Mouse (Mus musculus) hindbrain, embryonic 12.5 days (tissue): ENCODE measurements around the gene Trim25. TPM values are rescaled to one million over a fixed set of nuclear protein-coding genes. Genes with fewer than 3 reads are reported as not detected.
"Not testable (repeated sequence)": the region's sequence is repeated elsewhere in the genome, so short reads cannot be mapped to it uniquely, and the experiment has no call there.

Source experiments
- ATAC-seq: fragments of 200-750 bp; cut with Nextera tagmentation; 2 replicates; pipeline ENCODE4 v1.8.0; 2017; ENCODE audit warnings: moderate TSS enrichment; ENCODE audit not compliant: low FRiP score
- H3K27ac ChIP-seq: fragments of 300-500 bp; sonication (generic); 2 replicates; pipeline ENCODE4 v1.5.1; 2016; ENCODE audit warnings: mild to moderate bottlenecking
- H3K27me3 ChIP-seq: fragments of 300-500 bp; sonication (generic); 2 replicates; pipeline ENCODE4 v1.6.1; 2016; ENCODE audit warnings: mild to moderate bottlenecking
- H3K36me3 ChIP-seq: fragments of 300-500 bp; sonication (generic); 2 replicates; pipeline ENCODE4 v1.6.1; 2016; ENCODE audit warnings: mild to moderate bottlenecking
- H3K4me1 ChIP-seq: fragments of 300-500 bp; sonication (generic); 2 replicates; pipeline ENCODE4 v1.6.1; 2016
- H3K4me2 ChIP-seq: fragments of 300-500 bp; sonication (generic); replicated peaks from 2 replicates; pipeline ENCODE4 v1.6.1; 2016; ENCODE audit warnings: mild to moderate bottlenecking
- H3K4me3 ChIP-seq: fragments of 300-500 bp; sonication (generic); 2 replicates; pipeline ENCODE4 v1.5.1; 2016; ENCODE audit warnings: mild to moderate bottlenecking
- H3K9ac ChIP-seq: fragments of 300-500 bp; sonication (generic); 2 replicates; pipeline ENCODE4 v1.6.1; 2016; ENCODE audit warnings: mild to moderate bottlenecking, moderate library complexity
- H3K9me3 ChIP-seq: fragments of 300-500 bp; sonication (generic); replicated peaks from 2 replicates; pipeline ENCODE4 v1.6.1; 2016; ENCODE audit warnings: mild to moderate bottlenecking
- WGBS: fragments of 180-500 bp; shearing (Covaris S2); methylation state at CpG from one replicate; pipeline ENCODE4 v1.1.7; 2016; 5-methylcytosine and 5-hydroxymethylcytosine counted together
- polyA plus RNA-seq: library from polyadenylated mRNA; unstranded; fragments of >200 nt; fragmentation: Nextera tagmentation; extraction: Ambion mirVana; gene quantifications from 2 replicates; pipeline ENCODE4 v1.2.1, GENCODE M21; 2016

Trim25 gene
- polyA plus RNA-seq, 1 experiment from 2014 or later, result 3.3 TPM

GRCm38 (mm10) chr11:88973776-88974701 lies 25.1 kb upstream of the Trim25 start:
- Histone ChIP-seq H3K9ac (peak overlapping the region; percentile 80), H3K4me3 (peak overlapping the region; percentile 70), H3K27ac (peak overlapping the region; percentile 90), H3K4me2 (peak overlapping the region; percentile 72), H3K27me3 (peaks cover 3% of the 10 kb centered on the region; the same call in 1 of the 2 replicates), H3K4me1 (peaks cover 11% of the 10 kb centered on the region), H3K36me3 (no peaks in the 10 kb centered on the region), H3K9me3 (no peaks in the 10 kb centered on the region)
- 2% methylated on average over 62 of the region's 62 CpGs for WGBS
- peak; percentile 82 for ATAC-seq

- no peak for ATAC-seq
- H3K4me3 ChIP-seq, result no peak overlapping the region
- H3K4me1 ChIP-seq, result peaks cover 11% of the 10 kb centered on the region
- H3K27me3 ChIP-seq, result no peaks in the 10 kb centered on the region
- 88% methylated on average over 2 of the region's 2 CpGs for WGBS
- H3K36me3 ChIP-seq, result peaks cover 3% of the 10 kb centered on the region
- no peak overlapping the region for H3K4me2 ChIP-seq
- no peak overlapping the region for H3K27ac ChIP-seq
- no peak overlapping the region for H3K9ac ChIP-seq
- H3K9me3 ChIP-seq, result no peaks in the 10 kb centered on the region
These were observed 22.9 kb upstream of the Trim25 start for GRCm38 (mm10) chr11:88976320-88976719.

- 92% methylated on average over 5 of the region's 5 CpGs for WGBS
- Histone ChIP-seq H3K36me3 (peaks cover 11% of the 10 kb centered on the region), H3K4me3 (no peak overlapping the region), H3K9me3 (no peaks in the 10 kb centered on the region), H3K27ac (no peak overlapping the region), H3K9ac (no peak overlapping the region), H3K4me2 (no peak overlapping the region), H3K4me1 (peaks cover 11% of the 10 kb centered on the region), H3K27me3 (no peaks in the 10 kb centered on the region)
- no peak for ATAC-seq
These were observed 22.0 kb upstream of the Trim25 start for GRCm38 (mm10) chr11:88977188-88977587.

- H3K27ac ChIP-seq, result no peak overlapping the region
- 83% methylated on average over 8 of the region's 8 CpGs for WGBS
- no peaks in the 10 kb centered on the region for H3K27me3 ChIP-seq
- H3K9ac ChIP-seq, result no peak overlapping the region
- no peak for ATAC-seq
- H3K4me2 ChIP-seq, result no peak overlapping the region
- H3K4me3 ChIP-seq, result no peak overlapping the region
- peaks cover 45% of the 10 kb centered on the region for H3K36me3 ChIP-seq
- no peaks in the 10 kb centered on the region for H3K4me1 ChIP-seq
- no peaks in the 10 kb centered on the region for H3K9me3 ChIP-seq
These were observed 17.8 kb upstream of the Trim25 start for GRCm38 (mm10) chr11:88981337-88981736.

- 86% methylated on average over 10 of the region's 10 CpGs for WGBS
- no peak overlapping the region for H3K4me3 ChIP-seq
- no peak overlapping the region for H3K27ac ChIP-seq
- H3K27me3 ChIP-seq, result no peaks in the 10 kb centered on the region
- H3K36me3 ChIP-seq, result peaks cover 58% of the 10 kb centered on the region
- no peak overlapping the region for H3K9ac ChIP-seq
- no peak overlapping the region for H3K4me2 ChIP-seq
- ATAC-seq, result no peak
- H3K9me3 ChIP-seq, result no peaks in the 10 kb centered on the region
- H3K4me1 ChIP-seq, result no peaks in the 10 kb centered on the region
These were observed 12.6 kb upstream of the Trim25 start for GRCm38 (mm10) chr11:88986616-88987015.

DNA sequence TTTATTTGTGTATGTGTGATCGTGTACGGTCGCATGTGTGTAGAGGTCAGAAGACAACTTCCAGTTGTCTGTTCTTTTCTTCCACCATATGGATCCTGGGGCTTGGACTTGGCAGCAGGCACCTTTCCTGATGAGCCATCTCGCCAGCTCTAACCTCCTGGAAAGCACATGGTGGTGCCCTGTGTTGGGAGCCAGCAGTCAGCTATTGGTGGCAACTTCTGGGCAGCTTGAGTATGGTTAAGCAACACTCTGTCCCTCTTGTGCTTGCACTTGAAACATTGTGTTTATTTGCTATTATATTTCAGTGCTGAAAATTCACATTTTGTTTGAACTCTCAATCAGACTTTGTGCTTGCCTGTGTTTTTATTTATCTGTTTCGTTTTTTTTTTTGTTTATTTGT lies 10.2 kb upstream of the Trim25 start:
- Histone ChIP-seq H3K4me3 (no peak overlapping the region), H3K36me3 (peaks cover 37% of the 10 kb centered on the region), H3K4me1 (no peaks in the 10 kb centered on the region), H3K9ac (no peak overlapping the region), H3K27ac (no peak overlapping the region), H3K27me3 (no peaks in the 10 kb centered on the region), H3K4me2 (no peak overlapping the region), H3K9me3 (no peaks in the 10 kb centered on the region)
- WGBS, result 78% methylated on average over 5 of the region's 5 CpGs
- ATAC-seq, result no peak

- no peaks in the 10 kb centered on the region for H3K4me1 ChIP-seq
- H3K4me2 ChIP-seq, result no peak overlapping the region
- no peak overlapping the region for H3K4me3 ChIP-seq
- no peak overlapping the region for H3K27ac ChIP-seq
- 82% methylated on average over 5 of the region's 5 CpGs for WGBS
- H3K36me3 ChIP-seq, result peaks cover 32% of the 10 kb centered on the region
- no peak overlapping the region for H3K9ac ChIP-seq
- no peaks in the 10 kb centered on the region for H3K9me3 ChIP-seq
- H3K27me3 ChIP-seq, result no peaks in the 10 kb centered on the region
- no peak for ATAC-seq
These were observed 9.6 kb upstream of the Trim25 start for GRCm38 (mm10) chr11:88989530-88989929.

DNA sequence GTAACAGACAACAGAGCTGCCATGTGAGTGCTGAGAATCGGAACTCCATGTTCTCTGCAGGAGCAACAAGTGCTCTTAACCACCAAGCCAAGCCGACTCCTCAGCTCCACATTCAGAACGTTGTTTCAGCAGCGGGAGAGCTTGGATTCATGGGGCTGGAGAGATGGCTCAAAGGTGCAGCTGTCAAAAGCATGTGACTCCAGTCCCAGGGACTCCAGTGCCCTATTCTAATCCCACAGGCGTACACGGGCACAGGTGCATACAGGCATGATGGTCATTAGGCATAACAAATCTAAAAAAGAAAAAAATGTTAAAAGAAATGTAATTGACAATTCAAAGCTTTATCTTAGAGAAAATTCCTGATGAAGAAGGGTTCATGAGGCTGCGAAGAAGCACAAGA lies 6.0 kb upstream of the Trim25 start:
- no peak for ATAC-seq
- no peaks in the 10 kb centered on the region for H3K4me1 ChIP-seq
- no peak overlapping the region for H3K9ac ChIP-seq
- no peak overlapping the region for H3K4me3 ChIP-seq
- no peak overlapping the region for H3K4me2 ChIP-seq
- H3K27ac ChIP-seq, result no peak overlapping the region
- H3K36me3 ChIP-seq, result peaks cover 9% of the 10 kb centered on the region
- WGBS, result 50% methylated on average over 7 of the region's 7 CpGs
- H3K9me3 ChIP-seq, result no peaks in the 10 kb centered on the region
- H3K27me3 ChIP-seq, result peaks cover 2% of the 10 kb centered on the region; the same call in 1 of the 2 replicates

GRCm38 (mm10) chr11:88993625-88994024 lies 5.6 kb upstream of the Trim25 start:
- no peak overlapping the region for H3K27ac ChIP-seq
- no peak overlapping the region for H3K4me2 ChIP-seq
- H3K36me3 ChIP-seq, result peaks cover 9% of the 10 kb centered on the region
- ATAC-seq, result no peak
- no peak overlapping the region for H3K4me3 ChIP-seq
- H3K27me3 ChIP-seq, result peaks cover 6% of the 10 kb centered on the region
- WGBS, result 14% methylated on average over 5 of the region's 5 CpGs
- H3K4me1 ChIP-seq, result no peaks in the 10 kb centered on the region
- H3K9ac ChIP-seq, result no peak overlapping the region
- H3K9me3 ChIP-seq, result no peaks in the 10 kb centered on the region

DNA sequence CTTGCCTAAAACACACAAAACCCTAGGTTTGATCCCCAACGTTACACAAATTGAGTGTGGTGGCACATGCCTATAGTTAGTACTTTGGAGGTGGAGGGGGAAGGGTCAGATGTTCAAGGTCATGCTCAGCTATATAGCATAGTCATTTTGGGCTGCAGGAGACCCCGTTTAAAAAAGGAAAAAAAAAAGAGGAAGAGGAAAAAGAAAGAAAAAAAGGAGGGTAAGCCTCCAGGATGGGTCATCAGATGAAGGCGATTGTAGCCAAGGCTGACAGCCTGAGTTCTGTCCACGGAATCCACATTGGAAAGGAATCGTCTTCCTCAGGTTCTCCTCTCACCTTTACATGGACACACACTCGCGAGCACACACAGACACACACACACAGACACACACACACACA lies 4.7 kb upstream of the Trim25 start:
- Histone ChIP-seq H3K4me2 (no peak overlapping the region), H3K9me3 (no peaks in the 10 kb centered on the region), H3K27me3 (peaks cover 15% of the 10 kb centered on the region), H3K4me1 (peaks cover 5% of the 10 kb centered on the region; the same call in 1 of the 2 replicates), H3K27ac (no peak overlapping the region), H3K36me3 (peaks cover 9% of the 10 kb centered on the region), H3K4me3 (no peak overlapping the region), H3K9ac (no peak overlapping the region)
- WGBS, result 88% methylated on average over 7 of the region's 7 CpGs
- ATAC-seq, result no peak

GRCm38 (mm10) chr11:88995616-88996015 lies 3.6 kb upstream of the Trim25 start:
- Histone ChIP-seq H3K27me3 (peaks cover 26% of the 10 kb centered on the region), H3K27ac (no peak overlapping the region), H3K9me3 (no peaks in the 10 kb centered on the region), H3K36me3 (peaks cover 8% of the 10 kb centered on the region), H3K4me2 (no peak overlapping the region), H3K4me3 (no peak overlapping the region), H3K9ac (no peak overlapping the region), H3K4me1 (peaks cover 8% of the 10 kb centered on the region; the same call in 1 of the 2 replicates)
- 94% methylated on average over 2 of the region's 2 CpGs for WGBS
- no peak for ATAC-seq

GRCm38 (mm10) chr11:88996427-88996826 lies 2.7 kb upstream of the Trim25 start:
- 78% methylated on average over 7 of the region's 7 CpGs for WGBS
- ATAC-seq, result no peak

DNA sequence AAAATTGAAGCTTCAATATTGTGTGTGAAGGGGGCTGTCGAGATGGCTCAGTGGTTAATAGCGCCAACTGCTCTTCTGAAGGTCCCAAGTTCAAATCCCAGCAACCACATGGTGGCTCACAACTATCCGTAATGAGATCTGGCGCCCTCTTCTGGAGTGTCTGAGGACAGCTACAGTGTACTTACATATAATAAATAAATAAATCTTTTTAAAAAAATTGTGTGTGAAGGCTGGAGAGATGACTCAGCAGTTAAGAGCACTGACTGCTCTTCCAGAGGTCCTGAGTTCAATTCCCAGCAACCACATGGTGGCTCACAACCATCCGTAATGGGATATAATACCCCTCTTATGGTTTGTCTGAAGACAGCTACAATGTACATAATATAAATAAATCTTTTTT lies 1.8 kb upstream of the Trim25 start:
- H3K27ac ChIP-seq, H3K4me2 ChIP-seq, H3K9me3 ChIP-seq, H3K9ac ChIP-seq, H3K4me1 ChIP-seq, H3K4me3 ChIP-seq, ATAC-seq, H3K36me3 ChIP-seq: not testable (repeated sequence)
- peaks cover 26% of the 10 kb centered on the region for H3K27me3 ChIP-seq
- WGBS, result 87% methylated on average over 5 of the region's 5 CpGs

More at GRCm38 (mm10) chr11:88996427-88996826, 2.7 kb upstream of the Trim25 start:
- H3K4me1 ChIP-seq, result peaks cover 8% of the 10 kb centered on the region; the same call in 1 of the 2 replicates
- no peak overlapping the region for H3K27ac ChIP-seq
- H3K4me3 ChIP-seq, result no peak overlapping the region
- H3K27me3 ChIP-seq, result peaks cover 26% of the 10 kb centered on the region
- H3K4me2 ChIP-seq, result no peak overlapping the region
- no peak overlapping the region for H3K9ac ChIP-seq
- H3K36me3 ChIP-seq, result no peaks in the 10 kb centered on the region
- no peaks in the 10 kb centered on the region for H3K9me3 ChIP-seq
